Mouse (Mus musculus) small intestine, adult 2 months (tissue): ENCODE measurements around the gene Gpr183.

ENCODE experiments used
- CTCF ChIP-seq: fragments of 200-500 bp; IDR thresholded peaks from 2 replicates; pipeline ENCODE4 v1.5.1; 2012; ENCODE audit warnings: low read depth, mild to moderate bottlenecking, control low read depth, inconsistent platforms, low read length, moderate library complexity, mixed read lengths; ENCODE audit not compliant: insufficient replicate concordance, insufficient read length; ENCODE audit errors: extremely low read depth
- POLR2A ChIP-seq: fragments of 200-500 bp; IDR thresholded peaks from 2 replicates; pipeline ENCODE4 v1.6.1; 2012; ENCODE audit warnings: low read depth, mild to moderate bottlenecking, control low read depth, inconsistent platforms, low read length, moderate library complexity

- TF ChIP-seq POLR2A (no peak), CTCF (no peak)
These were observed 33.4 kb downstream of the Gpr183 start for GRCm38 (mm10) chr14:121931594-121931993.
